Mouse (Mus musculus): ENCODE results near the gene Cdk13. TPM values are rescaled to one million over a fixed set of nuclear protein-coding genes. Genes with fewer than 3 reads are reported as not detected.

The Cdk13 gene
- polyA plus RNA-seq (2012; rRNA removed), result 30.7 and 40.6 TPM in 2 replicates

DNA sequence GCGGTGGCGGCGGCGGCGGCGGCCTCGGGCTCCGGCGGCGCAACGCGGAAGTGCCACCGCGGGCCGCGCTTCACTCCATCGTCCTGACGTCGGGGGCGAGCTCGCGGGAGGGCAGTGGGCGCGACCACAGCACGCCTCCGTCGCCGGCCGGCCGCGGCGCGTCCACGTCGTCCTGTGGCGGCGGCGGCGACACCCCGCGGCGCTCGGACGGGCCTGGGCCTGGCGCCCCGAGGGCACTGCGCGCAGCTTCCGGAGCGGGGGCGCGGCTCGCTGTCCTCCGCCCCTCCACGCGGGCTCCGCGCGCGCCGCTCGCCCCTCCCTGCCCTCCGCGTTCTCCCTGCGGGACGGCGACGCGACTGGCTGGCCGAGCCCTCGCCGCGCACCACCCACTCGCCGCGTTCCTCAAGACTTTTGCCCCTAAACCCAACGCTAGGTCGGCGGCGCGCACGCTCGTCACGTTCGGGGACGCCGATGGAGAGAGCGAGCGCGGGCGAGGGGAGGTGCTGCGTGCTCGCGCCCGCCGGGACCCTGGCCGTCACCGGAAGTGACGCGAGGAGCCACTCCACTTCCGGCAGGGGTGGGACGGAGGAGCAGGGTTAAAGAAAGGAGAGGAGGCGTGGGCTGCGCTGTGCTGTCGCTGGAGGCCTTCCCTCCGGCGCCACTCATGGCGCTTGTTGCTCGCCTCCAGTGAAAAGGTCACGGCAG lies at the start of gene Cdk13:
TSS of gene Cdk13 (minus strand) at position 189 of the 705 bp plus-strand sequence.

DNA sequence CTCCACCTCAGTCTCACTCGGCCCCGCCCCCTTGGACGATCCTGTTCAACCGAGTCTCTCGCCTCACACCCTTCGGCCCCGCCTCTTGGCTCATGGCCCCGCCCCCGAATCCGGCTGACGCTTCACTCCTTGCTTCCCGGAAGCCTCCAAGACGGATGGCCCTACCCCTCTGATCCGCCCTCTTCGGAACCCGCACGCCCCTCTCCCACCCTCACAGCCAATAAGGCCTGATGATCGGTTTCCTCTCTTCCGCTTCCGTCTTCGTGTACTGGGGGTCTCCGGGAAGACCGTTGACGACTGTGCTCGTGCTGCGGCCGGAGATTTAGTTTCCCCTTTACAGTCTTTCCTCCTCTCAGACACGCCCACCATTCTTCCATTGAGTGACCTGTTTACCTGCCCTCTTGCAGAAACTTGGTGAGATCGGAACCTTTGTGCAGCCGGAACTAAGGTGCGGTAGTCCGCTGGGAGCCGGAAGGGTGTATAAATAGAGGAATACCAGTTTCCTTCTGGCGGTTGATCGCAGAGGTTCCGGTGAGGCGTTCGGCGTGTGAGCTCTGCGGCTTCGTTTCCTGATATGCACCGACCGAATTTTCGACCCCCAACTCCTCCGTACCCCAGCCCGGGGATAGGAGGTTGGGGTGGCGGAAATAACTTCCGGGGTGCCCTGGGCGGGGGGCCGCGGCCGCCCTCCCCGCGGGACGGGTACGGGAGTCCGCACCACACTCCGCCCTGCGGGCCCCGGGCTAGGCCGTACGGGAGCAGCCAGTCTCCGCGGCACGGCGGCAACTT lies 109.8 kb downstream of the Cdk13 start, which contains the start of the genes Mplkip and Sugct:
TSS of gene Mplkip (plus strand) at position 282 of the 789 bp plus-strand sequence.
TSS of gene Sugct (minus strand) at position 643 of the 789 bp plus-strand sequence.

Other genes with a start within 250 kb of the Cdk13 start
- gene Mplkip, start 109.9 kb downstream of the Cdk13 start, polyA plus RNA-seq (2012; rRNA removed), result 12.0 and 23.5 TPM in 2 replicates
- gene Sugct, start 109.5 kb downstream of the Cdk13 start, polyA plus RNA-seq (2012; rRNA removed), result 0.46 and 1.2 TPM in 2 replicates
- gene Rala, start 139.1 kb upstream of the Cdk13 start, polyA plus RNA-seq (2012; rRNA removed), result 75.6 and 79.4 TPM in 2 replicates
- 60.3 and 63.0 TPM in 2 replicates for gene Yae1d1, start 188.3 kb upstream of the Cdk13 start, polyA plus RNA-seq (2012; rRNA removed)